Mouse (Mus musculus) embryonic facial prominence, embryonic 13.5 days (tissue): ENCODE measurements around the gene Mast4. TPM values are rescaled to one million over a fixed set of nuclear protein-coding genes. Genes with fewer than 3 reads are reported as not detected.

Source experiments
- ATAC-seq: fragments of 200-750 bp; cut with Nextera tagmentation; 2 replicates; pipeline ENCODE4 v1.8.0; 2017; ENCODE audit warnings: low read depth; ENCODE audit not compliant: insufficient number of reproducible peaks, insufficient read depth, low FRiP score, low TSS enrichment
- H3K27ac ChIP-seq: fragments of 300-500 bp; sonication (generic); 2 replicates; pipeline ENCODE4 v1.5.1; 2015; ENCODE audit warnings: moderate library complexity, mild to moderate bottlenecking, inconsistent platforms
- H3K27me3 ChIP-seq: fragments of 300-500 bp; sonication (generic); 2 replicates; pipeline ENCODE4 v1.6.1; 2015; ENCODE audit warnings: mild to moderate bottlenecking, inconsistent platforms
- H3K36me3 ChIP-seq: fragments of 300-500 bp; sonication (generic); 2 replicates; pipeline ENCODE4 v1.6.1; 2015; ENCODE audit warnings: mild to moderate bottlenecking, inconsistent platforms
- H3K4me1 ChIP-seq: fragments of 300-500 bp; sonication (generic); 2 replicates; pipeline ENCODE4 v1.6.1; 2015; ENCODE audit warnings: inconsistent platforms
- H3K4me2 ChIP-seq: fragments of 300-500 bp; sonication (generic); 2 replicates; pipeline ENCODE4 v1.6.1; 2015; ENCODE audit warnings: moderate library complexity, mild to moderate bottlenecking, inconsistent platforms
- H3K4me3 ChIP-seq: fragments of 300-500 bp; sonication (generic); 2 replicates; pipeline ENCODE4 v1.5.1; 2015; ENCODE audit warnings: mild to moderate bottlenecking, inconsistent platforms
- H3K9ac ChIP-seq: fragments of 300-500 bp; sonication (generic); 2 replicates; pipeline ENCODE4 v1.6.1; 2015; ENCODE audit warnings: mild to moderate bottlenecking, inconsistent platforms
- H3K9me3 ChIP-seq: fragments of 300-500 bp; sonication (generic); 2 replicates; pipeline ENCODE4 v1.6.1; 2016; ENCODE audit warnings: inconsistent platforms
- WGBS: fragments of 180-500 bp; shearing (Covaris S2); methylation state at CpG from one replicate; pipeline ENCODE4 v1.1.7; 2015; ENCODE audit warnings: mixed read lengths; 5-methylcytosine and 5-hydroxymethylcytosine counted together
- polyA plus RNA-seq: library from polyadenylated mRNA; unstranded; fragments of >200 nt; fragmentation: Nextera tagmentation; extraction: Ambion mirVana; gene quantifications from 2 replicates; pipeline ENCODE4 v1.2.1, GENCODE M21; 2015

Mast4 gene
- polyA plus RNA-seq, 1 experiment from 2014 or later = 28.6 TPM

GRCm38 (mm10) chr13:102992680-102993423 is 341.4 kb downstream of the Mast4 start:
- Histone ChIP-seq H3K27ac (no peak overlapping the region), H3K4me2 (no peak overlapping the region), H3K36me3 (no peaks in the 10 kb centered on the region), H3K4me3 (no peak overlapping the region), H3K9ac (no peak overlapping the region), H3K4me1 (peaks cover 8% of the 10 kb centered on the region; the same call in 1 of the 2 replicates), H3K9me3 (no peaks in the 10 kb centered on the region), H3K27me3 (no peaks in the 10 kb centered on the region)
- no peak for ATAC-seq
- WGBS = 86% methylated on average over 7 of the region's 7 CpGs

DNA sequence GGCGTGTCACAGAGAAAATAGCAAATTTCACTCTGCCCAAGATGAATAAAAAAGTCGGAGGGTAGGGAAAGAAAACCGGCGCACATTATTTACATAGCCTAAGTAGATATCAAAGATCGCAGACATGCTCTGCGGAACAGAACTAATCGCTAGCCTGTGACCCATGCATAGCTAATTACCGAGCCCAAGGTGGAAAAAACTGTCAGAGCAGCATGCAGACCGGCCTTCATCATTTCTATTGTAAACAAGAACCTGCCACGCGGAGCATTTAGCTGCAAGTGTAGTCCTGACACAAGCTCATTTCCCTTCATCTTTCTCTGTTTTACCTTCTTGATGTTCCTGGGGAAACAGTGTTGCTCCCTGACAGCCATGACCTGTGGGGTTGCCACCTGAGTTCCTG is 342.4 kb downstream of the Mast4 start:
- no peak overlapping the region for H3K4me3 ChIP-seq
- H3K4me2 ChIP-seq = 0 out of 2 replicates have a peak overlapping the region, but pooled peaks have one; percentile 9
- peaks cover 8% of the 10 kb centered on the region; the same call in 1 of the 2 replicates for H3K4me1 ChIP-seq
- H3K9ac ChIP-seq = no peak overlapping the region
- no peaks in the 10 kb centered on the region for H3K36me3 ChIP-seq
- no peak overlapping the region for H3K27ac ChIP-seq
- H3K9me3 ChIP-seq = no peaks in the 10 kb centered on the region
- 61% methylated on average over 11 of the region's 11 CpGs for WGBS
- H3K27me3 ChIP-seq = no peaks in the 10 kb centered on the region
- no peak for ATAC-seq

DNA sequence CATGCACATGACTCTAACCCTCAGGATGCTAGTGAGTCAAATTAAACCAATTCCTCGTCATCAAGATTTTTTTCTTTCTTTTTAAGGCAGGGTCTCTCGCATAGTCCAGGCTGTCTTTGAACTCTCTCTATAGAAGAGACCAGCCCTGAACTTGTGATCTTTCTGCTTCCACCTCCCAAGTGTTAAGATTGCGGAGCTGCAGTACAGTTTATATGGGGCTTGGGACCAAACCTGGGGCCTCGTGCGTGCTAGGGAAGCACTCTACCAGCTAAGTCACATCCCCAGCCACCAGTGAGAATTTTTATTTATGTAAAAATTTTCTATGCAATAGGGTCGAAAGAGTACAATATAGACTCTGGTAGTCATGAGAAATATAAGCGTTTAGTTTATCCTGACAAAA is 343.1 kb downstream of the Mast4 start:
- H3K4me1 ChIP-seq = peaks cover 8% of the 10 kb centered on the region; the same call in 1 of the 2 replicates
- WGBS = 84% methylated on average over 7 of the region's 7 CpGs
- H3K27me3 ChIP-seq = no peaks in the 10 kb centered on the region
- no peaks in the 10 kb centered on the region for H3K36me3 ChIP-seq
- ATAC-seq = no peak
- no peak overlapping the region for H3K9ac ChIP-seq
- no peaks in the 10 kb centered on the region for H3K9me3 ChIP-seq
- no peak overlapping the region for H3K4me3 ChIP-seq
- H3K27ac ChIP-seq = no peak overlapping the region
- H3K4me2 ChIP-seq = no peak overlapping the region

GRCm38 (mm10) chr13:102990085-102990484 is 344.2 kb downstream of the Mast4 start:
- peaks cover 8% of the 10 kb centered on the region; the same call in 1 of the 2 replicates for H3K4me1 ChIP-seq
- H3K9me3 ChIP-seq = no peaks in the 10 kb centered on the region
- no peak overlapping the region for H3K4me3 ChIP-seq
- no peaks in the 10 kb centered on the region for H3K27me3 ChIP-seq
- 88% methylated on average over 1 of the region's 1 CpGs for WGBS
- no peak for ATAC-seq
- H3K27ac ChIP-seq = no peak overlapping the region
- no peak overlapping the region for H3K4me2 ChIP-seq
- no peaks in the 10 kb centered on the region for H3K36me3 ChIP-seq
- H3K9ac ChIP-seq = no peak overlapping the region

- no peaks in the 10 kb centered on the region for H3K36me3 ChIP-seq
- whole genome bisulfite sequencing = 87% methylated on average over 11 of the region's 11 CpGs
- no peak for ATAC-seq
Measured at GRCm38 (mm10) chr13:102989616-102990015, 344.7 kb downstream of the Mast4 start.

GRCm38 (mm10) chr13:102988976-102989375 is 345.3 kb downstream of the Mast4 start:
- Histone ChIP-seq H3K4me3 (no peak overlapping the region), H3K9ac (no peak overlapping the region), H3K9me3 (peaks cover 3% of the 10 kb centered on the region; the same call in 1 of the 2 replicates), H3K36me3 (no peaks in the 10 kb centered on the region), H3K4me2 (no peak overlapping the region), H3K27ac (no peak overlapping the region), H3K4me1 (peaks cover 8% of the 10 kb centered on the region; the same call in 1 of the 2 replicates), H3K27me3 (no peaks in the 10 kb centered on the region)
- WGBS = 92% methylated on average over 4 of the region's 4 CpGs
- ATAC-seq = no peak

More at GRCm38 (mm10) chr13:102989616-102990015, 344.7 kb downstream of the Mast4 start:
- Histone ChIP-seq H3K4me2 (no peak overlapping the region), H3K27me3 (no peaks in the 10 kb centered on the region), H3K9ac (no peak overlapping the region), H3K4me1 (peaks cover 8% of the 10 kb centered on the region; the same call in 1 of the 2 replicates), H3K9me3 (no peaks in the 10 kb centered on the region), H3K4me3 (no peak overlapping the region), H3K27ac (no peak overlapping the region)

DNA sequence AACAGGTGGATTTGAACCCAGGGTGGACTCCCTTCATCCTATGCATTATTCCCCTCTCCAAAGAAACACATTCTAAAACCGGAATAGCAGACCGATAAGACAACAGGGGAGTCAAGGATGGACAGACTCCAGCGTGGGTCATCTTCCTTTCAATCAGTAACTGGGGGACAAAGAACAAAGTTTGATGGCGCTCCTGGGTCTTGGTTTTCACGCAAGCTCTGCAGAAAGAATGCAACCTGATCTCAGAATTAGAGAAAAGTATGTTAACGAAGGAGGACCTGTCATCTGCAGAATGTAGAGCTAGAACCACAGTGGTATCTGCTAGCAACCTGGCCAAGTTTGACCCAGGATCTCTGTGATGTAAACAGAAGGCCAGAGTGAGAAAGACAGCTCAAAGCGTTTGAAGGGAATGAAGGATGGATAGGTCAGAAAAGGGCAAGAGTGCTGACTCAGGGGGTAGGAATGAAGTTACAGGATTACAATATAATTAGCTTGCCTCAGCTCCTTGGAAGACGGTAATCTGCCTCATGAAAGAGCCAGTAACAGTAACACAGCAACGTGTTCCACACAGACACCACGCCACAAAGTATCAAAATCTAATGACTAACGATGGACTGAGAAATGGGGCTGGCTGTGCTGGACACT is 345.9 kb downstream of the Mast4 start:
- WGBS = 72% methylated on average over 11 of the region's 11 CpGs
- no peak for ATAC-seq

GRCm38 (mm10) chr13:102984550-102984949 is 349.7 kb downstream of the Mast4 start:
- Histone ChIP-seq H3K4me2 (no peak overlapping the region), H3K27ac (no peak overlapping the region), H3K4me3 (no peak overlapping the region), H3K27me3 (no peaks in the 10 kb centered on the region), H3K4me1 (no peaks in the 10 kb centered on the region), H3K36me3 (no peaks in the 10 kb centered on the region), H3K9ac (no peak overlapping the region), H3K9me3 (peaks cover 3% of the 10 kb centered on the region; the same call in 1 of the 2 replicates)
- ATAC-seq = no peak
- WGBS = 93% methylated on average over 4 of the region's 4 CpGs

More for the DNA sequence above, 345.9 kb downstream of the Mast4 start:
- Histone ChIP-seq H3K9me3 (peaks cover 3% of the 10 kb centered on the region; the same call in 1 of the 2 replicates), H3K9ac (no peak overlapping the region), H3K4me1 (peaks cover 8% of the 10 kb centered on the region; the same call in 1 of the 2 replicates), H3K4me3 (no peak overlapping the region), H3K4me2 (no peak overlapping the region), H3K36me3 (no peaks in the 10 kb centered on the region), H3K27me3 (no peaks in the 10 kb centered on the region), H3K27ac (no peak overlapping the region)

- no peak overlapping the region for H3K9ac ChIP-seq
- no peaks in the 10 kb centered on the region for H3K27me3 ChIP-seq
- H3K4me2 ChIP-seq = no peak overlapping the region
- ATAC-seq = no peak
- H3K27ac ChIP-seq = no peak overlapping the region
- H3K4me3 ChIP-seq = no peak overlapping the region
- H3K36me3 ChIP-seq = no peaks in the 10 kb centered on the region
- H3K4me1 ChIP-seq = no peaks in the 10 kb centered on the region
- WGBS = 81% methylated on average over 5 of the region's 5 CpGs
- no peaks in the 10 kb centered on the region for H3K9me3 ChIP-seq
Measured at GRCm38 (mm10) chr13:102973853-102974252, 360.4 kb downstream of the Mast4 start.

GRCm38 (mm10) chr13:102963471-102963870 is 370.8 kb downstream of the Mast4 start:
- no peak for ATAC-seq
- Histone ChIP-seq H3K4me2 (no peak overlapping the region), H3K36me3 (no peaks in the 10 kb centered on the region), H3K27ac (no peak overlapping the region), H3K4me3 (no peak overlapping the region), H3K9ac (no peak overlapping the region), H3K27me3 (no peaks in the 10 kb centered on the region; the same call in 1 of the 2 replicates), H3K4me1 (peaks cover 2% of the 10 kb centered on the region), H3K9me3 (no peaks in the 10 kb centered on the region)
- 91% methylated on average over 6 of the region's 6 CpGs for WGBS

GRCm38 (mm10) chr13:102958273-102959270 is 375.7 kb downstream of the Mast4 start:
- ATAC-seq = no peak
- Histone ChIP-seq H3K4me1 (peaks cover 15% of the 10 kb centered on the region), H3K9ac (peak overlapping the region; percentile 53; the same call in 1 of the 2 replicates), H3K4me3 (peak overlapping the region; percentile 36), H3K4me2 (peak overlapping the region; percentile 69), H3K36me3 (no peaks in the 10 kb centered on the region), H3K27ac (no peak overlapping the region), H3K27me3 (no peaks in the 10 kb centered on the region; the same call in 1 of the 2 replicates), H3K9me3 (no peaks in the 10 kb centered on the region)
- 49% methylated on average over 19 of the region's 19 CpGs for WGBS
